Mouse (Mus musculus): ENCODE results near the gene Spats1.

- no peak for TF ChIP-seq CTCF (IDR thresholded peaks at IDR 0.05; ENCODE audit: low read depth)
- TF ChIP-seq EP300 (IDR thresholded peaks at IDR 0.05; ENCODE audit: low read depth) = no peak
These were observed 6.9 kb downstream of the Spats1 start for GRCm38 (mm10) chr17:45468302-45468701.
